Mouse (Mus musculus) myocyte (in vitro differentiated cells): Measurements from ENCODE around the gene Mtg1.

ENCODE experiments used
- MAX ChIP-seq: IDR thresholded peaks from one replicate; pipeline ENCODE4 v1.6.1; 2011; ENCODE audit warnings: low read depth, mild to moderate bottlenecking, control low read depth
- POLR2A ChIP-seq: IDR thresholded peaks from one replicate; pipeline ENCODE4 v1.6.1; 2011; ENCODE audit warnings: low read depth, mild to moderate bottlenecking, control low read depth, moderate library complexity; ENCODE audit not compliant: insufficient read length
- POLR2AphosphoS2 ChIP-seq: IDR thresholded peaks from one replicate; pipeline ENCODE4 v1.6.1; 2011; ENCODE audit warnings: low read depth, control low read depth; ENCODE audit not compliant: insufficient read length
- SRF ChIP-seq: IDR thresholded peaks from one replicate; pipeline ENCODE4 v1.6.1; 2011; ENCODE audit warnings: low read depth; ENCODE audit not compliant: control insufficient read depth, insufficient read length
- TCF12 ChIP-seq: IDR thresholded peaks from one replicate; pipeline ENCODE4 v1.6.1; 2011; ENCODE audit warnings: mild to moderate bottlenecking, control low read depth; ENCODE audit not compliant: poor library complexity, insufficient read depth, severe bottlenecking

DNA sequence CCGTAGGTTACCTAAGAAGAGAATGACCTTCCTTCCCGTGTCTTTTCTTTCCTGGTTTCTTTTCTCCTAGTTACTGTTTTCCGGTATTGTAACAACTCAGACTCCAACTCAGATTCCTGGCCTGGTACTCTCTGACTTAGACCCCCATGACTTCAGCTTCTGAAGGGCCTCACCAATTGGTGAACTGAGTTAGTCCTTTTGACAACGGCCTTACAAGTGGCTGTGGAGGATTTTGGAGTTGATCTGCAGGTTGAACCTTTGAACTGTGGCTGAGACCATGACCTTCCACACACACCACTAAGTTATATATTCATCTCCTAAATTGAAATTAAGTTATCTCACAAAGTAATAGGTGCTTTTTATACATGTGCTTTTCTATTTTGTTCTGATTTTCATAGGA, 46.8 kb downstream of the Mtg1 start:
- TF ChIP-seq TCF12 (no peak), POLR2A (no peak), POLR2AphosphoS2 (no peak), SRF (no peak), MAX (no peak)
